9 mouse cellular contexts compared by ENCODE assay signal in genomic region chr2:144009551-144010281, GRCm38 (mm10). TPM values are rescaled to one million over a fixed set of nuclear protein-coding genes. Genes with fewer than 3 reads are reported as not detected.
DNase-seq lines count a peak whose midpoint lies in the region; ATAC-seq lines count a peak whose summit lies in the region.
"Had no signal": no experiment of that assay in that cellular context is flagged by ENCODE, and none has a peak within 500 bp of the region (broad histone marks: within the 10 kb centered on the region; RNA-seq: fewer than 3 reads in every experiment).

No protein-coding gene starts in this region.

- DNase-seq in adrenal gland, adult (ENCODE audit: inconsistent age in 2 of 2, low spot score in 1 of 2): peak; percentile 73 to 88
- peak; percentile 38 to 57 for DNase-seq in heart, postnatal 14 days
- DNase-seq in kidney, postnatal 36 days: peak; percentile 79
- DNase-seq in spleen, postnatal 4 days (ENCODE audit: low spot score in 2 of 2): peak; percentile 48 to 70

- H3K4me1 ChIP-seq in erythroblast, embryonic 14.5 days (ENCODE audit: control insufficient read depth): peaks cover 32% of the 10 kb centered on the region
- H3K4me1 ChIP-seq in embryonic facial prominence, embryonic 15.5 days: peaks cover 60% of the 10 kb centered on the region

- intact Hi-C loops in heart, postnatal 14 days (cut with DNase I): loop anchor here (1.0 to 10.0 kb wide), 5 partner anchors 77 to 278 kb away; no protein-coding TSS in a partner anchor

- no peak for ATAC-seq in erythroblast, adult 5-6 weeks (replicated peaks; ENCODE audit: low FRiP score, poor library complexity, severe bottlenecking)
- ATAC-seq in embryonic facial prominence, embryonic 15.5 days (ENCODE audit: insufficient number of reproducible peaks, low FRiP score, low TSS enrichment, low read depth): no peak

- peaks cover 44% of the 10 kb centered on the region for H3K79me2 ChIP-seq in macrophage (ENCODE audit: inconsistent target)

- no peaks in the 10 kb centered on the region for H3K27me3 ChIP-seq in erythroblast, embryonic 14.5 days (ENCODE audit: control insufficient read depth)
- no peaks in the 10 kb centered on the region for H3K27me3 ChIP-seq in embryonic facial prominence, embryonic 15.5 days
- H3K27me3 ChIP-seq: Patski had no signal

- H3K36me3 ChIP-seq in erythroblast, embryonic 14.5 days (ENCODE audit: control insufficient read depth): peaks cover 9% of the 10 kb centered on the region; the same call in 1 of the 2 replicates
- H3K36me3 ChIP-seq in embryonic facial prominence, embryonic 15.5 days: peaks cover 3% of the 10 kb centered on the region; the same call in 1 of the 2 replicates
- H3K36me3 ChIP-seq in macrophage (ENCODE audit: inconsistent target): no peaks in the 10 kb centered on the region

- 2% methylated on average over 30 of the region's 30 CpGs for WGBS in embryonic facial prominence, embryonic 15.5 days
- WGBS in macrophage (ENCODE audit: missing documents): 2% methylated on average over 26 of the region's 30 CpGs

- no peaks in the 10 kb centered on the region for H3K9me3 ChIP-seq in erythroblast, embryonic 14.5 days (ENCODE audit: control insufficient read depth, low read length)
- no peaks in the 10 kb centered on the region for H3K9me3 ChIP-seq in embryonic facial prominence, embryonic 15.5 days (replicated peaks)

- peak overlapping the region; percentile 88 for H3K9ac ChIP-seq in embryonic facial prominence, embryonic 15.5 days

- peak overlapping the region; percentile 70 for H3K4me2 ChIP-seq in embryonic facial prominence, embryonic 15.5 days (replicated peaks)

- peak overlapping the region; percentile 96 for H3K27ac ChIP-seq in embryonic facial prominence, embryonic 15.5 days (replicated peaks)
- peak overlapping the region; percentile 95 for H3K27ac ChIP-seq in macrophage

- H3K4me3 ChIP-seq in erythroblast, embryonic 14.5 days (replicated peaks): peak overlapping the region; percentile 91
- peak overlapping the region; percentile 99 for H3K4me3 ChIP-seq in embryonic facial prominence, embryonic 15.5 days (replicated peaks)
- H3K4me3 ChIP-seq in macrophage (ENCODE audit: inconsistent target): peak overlapping the region; percentile 43

RNA-seq across cellular contexts. Expression of gene Rrbp1, which starts 1.3 kb away (rescaled TPM):
- polyA plus RNA-seq in erythroblast, embryonic 14.5 days (2012): 4.5 and 4.6 TPM in 2 replicates
- total RNA-seq in erythroblast, adult 5-6 weeks (2015; ENCODE audit: low replicate concordance): 45.4 and 54.6 TPM in 2 replicates
- 30.5 and 41.1 TPM in 2 replicates for total RNA-seq in erythroblast, adult 5-6 weeks (2017; ENCODE audit: low replicate concordance)
- 129 and 139 TPM in 2 replicates for polyA plus RNA-seq in embryonic facial prominence, embryonic 15.5 days (2015; fragmentation: Nextera tagmentation; extraction: Ambion mirVana)
- 100 to 1,000 TPM; 117 to 125 TPM for total RNA-seq in heart, postnatal 14 days (2021)
- total RNA-seq in macrophage (2018; cell fraction: chromatin; rRNA removed): 1,000 to 10,000 TPM in 16 of 26 experiments, 100 to 1,000 TPM in 10; 593 to 1,756 (median 1,078) TPM
- total RNA-seq in macrophage (2018; cell fraction: cytosol; rRNA removed): 100 to 1,000 TPM; 326 to 901 (median 520) TPM
- 1,000 to 10,000 TPM in 10 of 26 experiments, 100 to 1,000 TPM in 16; 519 to 1,296 (median 882) TPM for total RNA-seq in macrophage (2018; cell fraction: nucleus; rRNA removed)
- 324 to 943 TPM (median 383 TPM) in 3 replicates for polyA plus RNA-seq in macrophage (2018)

RNA-seq across cellular contexts. Expression of gene Banf2, which starts 23.1 kb away (rescaled TPM):
- polyA plus RNA-seq in erythroblast, embryonic 14.5 days (2012): not detected in 2 replicates
- not detected in 2 replicates for total RNA-seq in erythroblast, adult 5-6 weeks (2015; ENCODE audit: low replicate concordance)
- total RNA-seq in erythroblast, adult 5-6 weeks (2017; ENCODE audit: low replicate concordance): not detected in 2 replicates
- polyA plus RNA-seq in embryonic facial prominence, embryonic 15.5 days (2015; fragmentation: Nextera tagmentation; extraction: Ambion mirVana): not detected in 2 replicates
- total RNA-seq in heart, postnatal 14 days (2021): not detected
- not detected for total RNA-seq in macrophage (2018; cell fraction: chromatin; rRNA removed)
- total RNA-seq in macrophage (2018; cell fraction: cytosol; rRNA removed): not detected
- total RNA-seq in macrophage (2018; cell fraction: nucleus; rRNA removed): not detected
- polyA plus RNA-seq in macrophage (2018): not detected in 3 replicates
- polyA plus RNA-seq: Patski had no signal

Comparison
In these comparisons a context has a peak if more than half of its experiments do, and no peak if none do; other contexts are left out.
1. H3K4me3 ChIP-seq: peak in every context shown above with its lines; median percentile 99 in embryonic facial prominence, embryonic 15.5 days; 91 in erythroblast, embryonic 14.5 days; 43 in macrophage.
2. RNA of gene Rrbp1, which starts 1.3 kb away (polyA plus RNA-seq): 324 to 943 TPM in macrophage and 129 to 139 TPM in embryonic facial prominence, embryonic 15.5 days; 4.5 to 4.6 TPM in erythroblast, embryonic 14.5 days; every median in the first group is over 10 times any median in the second.
3. Peak in every context shown above with its lines, with median percentiles within 50 percentile points of each other: DNase-seq.